Mouse (Mus musculus): ENCODE data around the gene Itgb1bp2. TPM values are rescaled to one million over a fixed set of nuclear protein-coding genes. Genes with fewer than 3 reads are reported as not detected.
"Not testable (repeated sequence)": the region's sequence is repeated elsewhere in the genome, so short reads cannot be mapped to it uniquely, and the experiment has no call there.

Gene Itgb1bp2
- polyA plus RNA-seq, 1 experiment from 2014 or later = 2.7 TPM

DNA sequence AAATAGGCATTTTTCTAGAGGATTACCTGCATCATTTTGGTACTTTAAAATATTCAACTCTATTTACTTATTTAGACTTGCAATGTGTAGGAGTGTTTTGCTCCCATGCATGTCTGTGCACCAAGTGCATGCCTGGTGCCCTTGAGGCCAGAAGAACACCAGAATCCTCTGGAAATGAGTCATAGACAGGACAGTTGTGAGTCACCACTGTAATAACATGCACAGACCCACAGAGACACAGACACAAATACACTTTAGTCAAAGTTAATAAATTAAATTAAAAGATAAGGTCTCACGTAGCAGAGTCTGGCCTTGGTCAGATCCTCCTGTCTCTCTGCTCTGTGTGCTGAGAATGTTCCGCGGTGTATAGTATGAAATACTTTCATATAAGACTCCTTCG lies 23.3 kb downstream of the Itgb1bp2 start:
- no peak for DNase-seq (ENCODE audit: low spot score)
- WGBS = 94% methylated on average over 4 of the region's 4 CpGs
- Histone ChIP-seq H3K27me3 (ENCODE audit: low read depth, poor library complexity, severe bottlenecking) (peaks cover 4% of the 10 kb centered on the region; the same call in 1 of the 2 replicates), H3K4me1 (no peaks in the 10 kb centered on the region), H3K27ac (replicated peaks) (no peak overlapping the region), H3K4me3 (no peak overlapping the region), H3K36me3 (peaks cover 69% of the 10 kb centered on the region), H3K9me3 (replicated peaks) (no peaks in the 10 kb centered on the region)

DNA sequence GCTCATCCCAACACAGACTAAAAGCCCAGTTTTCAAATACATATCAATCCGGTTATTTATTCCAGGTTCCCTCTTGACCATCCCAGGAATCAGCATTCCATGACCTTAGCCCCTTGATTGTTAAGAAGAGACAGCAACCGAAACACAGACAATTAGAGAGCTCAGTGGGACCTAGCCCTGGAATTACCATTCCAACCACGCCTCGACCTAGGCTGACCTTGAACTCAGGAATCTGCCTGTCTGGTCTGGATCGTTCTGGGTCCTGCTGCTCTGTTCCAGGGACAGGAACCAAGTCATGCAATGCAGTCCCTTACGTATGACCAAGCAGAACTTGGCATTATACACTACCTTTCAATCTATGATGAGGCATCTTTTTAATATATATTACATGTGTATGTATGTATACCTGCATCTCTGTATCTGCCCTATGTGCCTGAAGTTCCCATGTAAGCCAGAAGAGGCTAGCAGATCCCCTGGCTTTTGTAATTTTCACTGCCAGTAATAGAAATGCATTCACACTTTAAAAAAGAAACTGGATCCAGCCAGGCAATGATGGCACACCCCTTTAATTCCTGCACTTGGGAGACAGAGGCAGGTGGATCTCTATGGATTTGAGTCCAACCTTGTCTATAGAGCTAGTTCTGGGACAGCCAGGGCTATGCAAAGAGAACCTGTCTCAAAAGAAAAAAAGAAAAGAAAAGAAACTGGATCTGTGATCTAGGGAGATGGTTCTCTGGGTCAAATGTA lies 32.9 kb downstream of the Itgb1bp2 start:
- H3K27ac ChIP-seq (replicated peaks) = no peak overlapping the region
- no peaks in the 10 kb centered on the region for H3K9me3 ChIP-seq (replicated peaks)
- peaks cover 31% of the 10 kb centered on the region for H3K36me3 ChIP-seq
- no peak for DNase-seq (ENCODE audit: low spot score)
- no peaks in the 10 kb centered on the region for H3K4me1 ChIP-seq
- H3K27me3 ChIP-seq (ENCODE audit: low read depth, poor library complexity, severe bottlenecking) = no peaks in the 10 kb centered on the region; the same call in none of the 2 replicates
- 77% methylated on average over 6 of the region's 6 CpGs for WGBS
- H3K4me3 ChIP-seq = no peak overlapping the region

DNA sequence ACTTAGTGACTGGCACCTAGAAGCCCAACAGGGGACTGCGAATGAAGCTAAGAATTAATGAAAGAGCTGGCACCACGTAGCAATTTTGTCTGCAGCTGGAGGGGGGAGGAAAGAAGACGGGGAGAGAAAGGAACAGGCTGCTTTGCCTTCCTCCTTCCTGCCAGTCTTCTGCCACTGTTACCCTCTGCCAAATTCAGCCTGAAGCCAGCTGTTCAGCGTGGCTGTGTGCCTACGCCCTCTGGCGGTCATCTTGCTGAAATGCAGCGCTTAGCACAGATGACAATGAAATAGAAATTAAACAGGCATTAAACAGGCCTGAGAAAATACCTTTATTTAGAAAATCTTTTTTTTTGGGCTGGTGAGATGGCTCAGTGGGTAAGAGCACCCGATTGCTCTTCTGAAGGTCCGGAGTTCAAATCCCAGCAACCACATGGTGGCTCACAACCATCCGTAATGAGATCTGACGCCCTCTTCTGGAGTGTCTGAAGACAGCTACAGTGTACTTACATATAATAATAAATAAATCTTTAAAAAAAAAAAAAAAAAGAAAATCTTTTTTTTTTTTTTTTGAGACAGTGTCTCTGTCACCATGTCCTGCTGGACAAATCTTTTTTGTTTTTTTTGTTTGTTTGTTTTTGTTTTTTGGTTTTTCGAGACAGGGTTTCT lies 37.7 kb downstream of the Itgb1bp2 start:
- not testable (repeated sequence) for H3K36me3 ChIP-seq; H3K27ac ChIP-seq (replicated peaks); H3K27me3 ChIP-seq (ENCODE audit: low read depth, poor library complexity, severe bottlenecking); H3K9me3 ChIP-seq (replicated peaks); H3K4me3 ChIP-seq; H3K4me1 ChIP-seq
- peak; percentile 29 for DNase-seq (ENCODE audit: low spot score)
- 35% methylated on average over 11 of the region's 12 CpGs for WGBS

Other genes starting within 250 kb of the Itgb1bp2 start
- 63.8 and 68.5 TPM in 2 replicates for gene Snx12, start 226.5 kb upstream of the Itgb1bp2 start, polyA plus RNA-seq (2016; fragmentation: Nextera tagmentation; extraction: Ambion mirVana)
- gene Foxo4, start 194.6 kb upstream of the Itgb1bp2 start, polyA plus RNA-seq (2016; fragmentation: Nextera tagmentation; extraction: Ambion mirVana) = 1.1 and 1.7 TPM in 2 replicates
- gene Gm614, start 185.1 kb upstream of the Itgb1bp2 start, polyA plus RNA-seq (2016; fragmentation: Nextera tagmentation; extraction: Ambion mirVana) = not detected in 2 replicates
- 3.0 and 4.1 TPM in 2 replicates for gene Il2rg, start 180.8 kb upstream of the Itgb1bp2 start, polyA plus RNA-seq (2016; fragmentation: Nextera tagmentation; extraction: Ambion mirVana)
- not detected in 2 replicates for gene Gm20489, start 180.1 kb upstream of the Itgb1bp2 start, polyA plus RNA-seq (2016; fragmentation: Nextera tagmentation; extraction: Ambion mirVana)
- 30.8 and 39.4 TPM in 2 replicates for gene Med12, start 175.1 kb upstream of the Itgb1bp2 start, polyA plus RNA-seq (2016; fragmentation: Nextera tagmentation; extraction: Ambion mirVana)
- gene Nlgn3, start 149.9 kb upstream of the Itgb1bp2 start, polyA plus RNA-seq (2016; fragmentation: Nextera tagmentation; extraction: Ambion mirVana) = 7.8 and 15.6 TPM in 2 replicates
- not detected in 2 replicates for gene Gjb1, start 72.7 kb upstream of the Itgb1bp2 start, polyA plus RNA-seq (2016; fragmentation: Nextera tagmentation; extraction: Ambion mirVana)
- 16.6 and 22.3 TPM in 2 replicates for gene Zmym3, start 28.2 kb upstream of the Itgb1bp2 start, polyA plus RNA-seq (2016; fragmentation: Nextera tagmentation; extraction: Ambion mirVana)
- 618 and 658 TPM in 2 replicates for gene Nono, start 19.8 kb upstream of the Itgb1bp2 start, polyA plus RNA-seq (2016; fragmentation: Nextera tagmentation; extraction: Ambion mirVana)
- 19.3 and 21.8 TPM in 2 replicates for gene Taf1, start 83.6 kb downstream of the Itgb1bp2 start, polyA plus RNA-seq (2016; fragmentation: Nextera tagmentation; extraction: Ambion mirVana)
- 130 and 158 TPM in 2 replicates for gene Ogt, start 191.0 kb downstream of the Itgb1bp2 start, polyA plus RNA-seq (2016; fragmentation: Nextera tagmentation; extraction: Ambion mirVana)

Data from midbrain, embryonic 10.5 days (tissue).